Mouse (Mus musculus) liver, embryonic 14.5 days (tissue): ENCODE results near the gene Lingo3. TPM values are rescaled to one million over a fixed set of nuclear protein-coding genes. Genes with fewer than 3 reads are reported as not detected.

ENCODE experiments used
- ATAC-seq: fragments of 200-750 bp; cut with Nextera tagmentation; 2 replicates; pipeline ENCODE4 v1.8.0; 2017; ENCODE audit warnings: moderate number of reproducible peaks, mild to moderate bottlenecking, moderate library complexity; ENCODE audit not compliant: insufficient read depth
- DNase-seq, 3 experiments: peaks; one replicate each; pipeline ENCODE4 v3.0.0-alpha.2; 2012 to 2013; ENCODE audit warnings: low read depth in 3 of 3, low spot score in 3 of 3
- H3K27ac ChIP-seq: fragments of 300-500 bp; sonication (generic); 2 replicates; pipeline ENCODE4 v1.5.1; 2014; ENCODE audit warnings: moderate library complexity, mild to moderate bottlenecking, control low read depth, inconsistent platforms
- H3K27me3 ChIP-seq: fragments of 300-500 bp; sonication (generic); 2 replicates; pipeline ENCODE4 v1.6.1; 2014; ENCODE audit warnings: mild to moderate bottlenecking, low read length, moderate library complexity; ENCODE audit not compliant: control insufficient read depth, insufficient read depth
- H3K36me3 ChIP-seq: fragments of 300-500 bp; sonication (generic); replicated peaks from 2 replicates; pipeline ENCODE4 v1.6.1; 2014; ENCODE audit warnings: low read depth; ENCODE audit not compliant: control insufficient read depth, insufficient read depth
- H3K4me1 ChIP-seq, 2 experiments: fragments of 200-500 bp in 1 of 2; fragments of 300-500 bp in 1 of 2; sonication (generic) in 1 of 2; replicated peaks; 2 replicates each; pipeline ENCODE4 v1.6.1; 2012 to 2014; ENCODE audit warnings: antibody characterized with exemption in 1 of 2, inconsistent platforms in 1 of 2, low read length in 1 of 2; ENCODE audit not compliant: control insufficient read depth in 2 of 2, insufficient read depth in 2 of 2
- H3K4me2 ChIP-seq: fragments of 300-500 bp; sonication (generic); 2 replicates; pipeline ENCODE4 v1.6.1; 2014; ENCODE audit warnings: low read depth, mild to moderate bottlenecking, control low read depth, moderate library complexity
- H3K4me3 ChIP-seq, 2 experiments: fragments of 200-500 bp in 1 of 2; fragments of 300-500 bp in 1 of 2; sonication (generic) in 1 of 2; 2 replicates each; pipeline ENCODE4 v1.5.1; 2012 to 2014; ENCODE audit warnings: low read depth in 2 of 2, low read length in 2 of 2, mild to moderate bottlenecking in 2 of 2, control low read depth in 1 of 2, inconsistent platforms in 1 of 2, moderate library complexity in 1 of 2; ENCODE audit not compliant: insufficient read depth in 1 of 2
- H3K9ac ChIP-seq: fragments of 300-500 bp; sonication (generic); replicated peaks from 2 replicates; pipeline ENCODE4 v1.6.1; 2014; ENCODE audit warnings: mild to moderate bottlenecking, control low read depth, moderate library complexity
- H3K9me3 ChIP-seq: fragments of 300-500 bp; sonication (generic); 2 replicates; pipeline ENCODE4 v1.6.1; 2016; ENCODE audit warnings: low read length, mixed read lengths; ENCODE audit not compliant: control insufficient read depth
- CTCF ChIP-seq: IDR thresholded peaks from 2 replicates; pipeline ENCODE4 v1.5.1; 2016; ENCODE audit warnings: antibody characterized with exemption, low read depth, control low read depth
- EP300 ChIP-seq: IDR thresholded peaks from 2 replicates; pipeline ENCODE4 v1.6.1; 2016; ENCODE audit warnings: antibody characterized with exemption, low read depth
- WGBS: fragments of 180-500 bp; shearing (Covaris S2); extraction: QIAGEN DNeasy Blood & Tissue Kit; methylation state at CpG from one replicate; pipeline ENCODE4 v1.1.7; 2014; ENCODE audit not compliant: insufficient replicate concordance; 5-methylcytosine and 5-hydroxymethylcytosine counted together
- polyA plus RNA-seq, 2 experiments: library from polyadenylated mRNA; depleted of rRNA in 1 of 2; stranded (reverse) in 1 of 2; unstranded in 1 of 2; fragments of >200 nt; fragmentation: Nextera tagmentation in 1 of 2; extraction: Ambion mirVana in 1 of 2; gene quantifications; 2 replicates each; pipeline versions ENCODE4 v1.2.1 to v1.2.3; 2012 to 2014

The Lingo3 gene
- polyA plus RNA-seq, 2 experiments: 0.01 TPM; not detected in 1

GRCm38 (mm10) chr10:80804340-80804739 lies 39.5 kb downstream of the Lingo3 start:
- Histone ChIP-seq H3K9ac (no peak overlapping the region), H3K9me3 (no peaks in the 10 kb centered on the region), H3K36me3 (peaks cover 38% of the 10 kb centered on the region), H3K4me3 (no peak overlapping the region), H3K4me1 (peaks cover 10 to 12% of the 10 kb centered on the region in 2 experiments), H3K27ac (no peak overlapping the region), H3K4me2 (no peak overlapping the region), H3K27me3 (peaks cover 28% of the 10 kb centered on the region)
- ATAC-seq: no peak
- no peak for DNase-seq
- TF ChIP-seq EP300: no peak
- TF ChIP-seq CTCF: no peak
- WGBS: 79% methylated on average over 2 of the region's 2 CpGs

- no peak overlapping the region for H3K27ac ChIP-seq
- no peak for DNase-seq
- ATAC-seq: no peak
- WGBS: 65% methylated on average over 3 of the region's 3 CpGs
- peaks cover 38% of the 10 kb centered on the region for H3K36me3 ChIP-seq
- TF ChIP-seq EP300: no peak
- TF ChIP-seq CTCF: no peak
- no peaks in the 10 kb centered on the region for H3K9me3 ChIP-seq
- peaks cover 14% of the 10 kb centered on the region for H3K27me3 ChIP-seq
- no peak overlapping the region for H3K4me2 ChIP-seq
- peaks cover 9 to 11% of the 10 kb centered on the region in 2 experiments for H3K4me1 ChIP-seq
- H3K9ac ChIP-seq: no peak overlapping the region
- no peak overlapping the region for H3K4me3 ChIP-seq
Measured at GRCm38 (mm10) chr10:80802996-80803395, 40.8 kb downstream of the Lingo3 start.

- no peak for ATAC-seq
- WGBS: 81% methylated on average over 10 of the region's 10 CpGs
- no peak for DNase-seq
- Histone ChIP-seq H3K27me3 (peaks cover 8% of the 10 kb centered on the region), H3K4me2 (no peak overlapping the region), H3K9ac (no peak overlapping the region), H3K9me3 (no peaks in the 10 kb centered on the region), H3K27ac (no peak overlapping the region), H3K36me3 (peaks cover 38% of the 10 kb centered on the region), H3K4me1 (peaks cover 7 to 11% of the 10 kb centered on the region in 2 experiments), H3K4me3 (no peak overlapping the region)
- no peak for TF ChIP-seq CTCF
- no peak for TF ChIP-seq EP300
Measured at GRCm38 (mm10) chr10:80802204-80802912, 41.5 kb downstream of the Lingo3 start.

GRCm38 (mm10) chr10:80799070-80799566 lies 44.7 kb downstream of the Lingo3 start:
- peak in 1 of 3 experiments; percentile 23 for DNase-seq
- WGBS: under 1% methylated on average over 18 of the region's 18 CpGs
- H3K4me1 ChIP-seq: peaks cover 14 to 15% of the 10 kb centered on the region in 2 experiments
- peak; percentile 1; the same call in 1 of the 2 replicates for ATAC-seq
- H3K9ac ChIP-seq: peak overlapping the region; percentile 81
- H3K36me3 ChIP-seq: peaks cover 42% of the 10 kb centered on the region
- no peaks in the 10 kb centered on the region for H3K27me3 ChIP-seq
- H3K9me3 ChIP-seq: no peaks in the 10 kb centered on the region
- H3K4me2 ChIP-seq: peak overlapping the region; percentile 97
- TF ChIP-seq EP300: no peak
- TF ChIP-seq CTCF: no peak
- H3K4me3 ChIP-seq: peak overlapping the region; percentile 82 to 94
- peak overlapping the region; percentile 75 for H3K27ac ChIP-seq

- WGBS: under 1% methylated on average over 104 of the region's 104 CpGs
Measured at GRCm38 (mm10) chr10:80798150-80799006, 45.5 kb downstream of the Lingo3 start, which contains the start of the genes Sf3a2 and Plekhj1. Sf3a2 (plus strand) TSS chr10:80798198. Plekhj1 (minus strand) TSS chr10:80798626.

More at GRCm38 (mm10) chr10:80798150-80799006, 45.5 kb downstream of the Lingo3 start, which contains the start of the genes Sf3a2 and Plekhj1:
- peaks cover 14 to 15% of the 10 kb centered on the region in 2 experiments for H3K4me1 ChIP-seq
- TF ChIP-seq EP300 (peak; percentile 23; the same call in 1 of the 2 replicates), CTCF (no peak)
- DNase-seq: peak; percentile 94 to 95 (median 94)
- H3K4me3 ChIP-seq: peak within 1 kb of the TSS; percentile 82 to 94
- no peaks in the 10 kb centered on the region for H3K9me3 ChIP-seq
- ATAC-seq: peak; percentile 93
- no peaks in the 10 kb centered on the region for H3K27me3 ChIP-seq
- H3K4me2 ChIP-seq: peak within 1 kb of the TSS; percentile 97
- H3K9ac ChIP-seq: peak within 1 kb of the TSS; percentile 81
- peak within 1 kb of the TSS; percentile 75 for H3K27ac ChIP-seq
- H3K36me3 ChIP-seq: peaks cover 39% of the 10 kb centered on the region
